8 mouse cellular contexts compared by ENCODE assay signal in genomic region chr15:86185689-86186569, GRCm38 (mm10). TPM values are rescaled to one million over a fixed set of nuclear protein-coding genes. Genes with fewer than 3 reads are reported as not detected.
DNase-seq lines count a peak whose midpoint lies in the region; ATAC-seq and TF ChIP-seq lines count a peak whose summit lies in the region.

Cerk (minus strand) TSS chr15:86186141.

- H3K9me3 ChIP-seq in MEL (replicated peaks; ENCODE audit: insufficient read depth, low read length) = no peaks in the 10 kb centered on the region
- H3K9me3 ChIP-seq in hindbrain, embryonic 10.5 days = no peaks in the 10 kb centered on the region
- H3K9me3 ChIP-seq in lung, postnatal 0 days (ENCODE audit: low read length) = no peaks in the 10 kb centered on the region

- 2% methylated on average over 43 of the region's 43 CpGs for WGBS in cerebellum, adult 2 months
- 2% methylated on average over 43 of the region's 43 CpGs for WGBS in hindbrain, embryonic 10.5 days
- WGBS in lung, postnatal 0 days = 3% methylated on average over 40 of the region's 43 CpGs

- peak; percentile 7 to 14 (median 11); a peak in 4 of 6 replicates for TF ChIP-seq CTCF in MEL (IDR thresholded peaks at IDR 0.05 in 2 of 3, conservative IDR thresholded peaks at IDR 0.05 in 1 of 3; ENCODE audit: control insufficient read depth in 1 of 3, insufficient read depth in 1 of 3, low read depth in 2 of 3, low read length in 3 of 3, poor library complexity in 1 of 3, severe bottlenecking in 1 of 3)
- TF ChIP-seq CTCF in cerebellum, adult 2 months (IDR thresholded peaks at IDR 0.05; ENCODE audit: borderline replicate concordance, insufficient read depth, low read depth, low read length) = peak; percentile 43; the same call in 1 of the 2 replicates
- peak; percentile 72 for TF ChIP-seq CTCF in lung, postnatal 0 days (IDR thresholded peaks at IDR 0.05)

- peak within 1 kb of the TSS; percentile 28; the same call in 1 of the 2 replicates for H3K27ac ChIP-seq in MEL (ENCODE audit: control insufficient read depth, low read depth, low read length)
- peak within 1 kb of the TSS; percentile 100 for H3K27ac ChIP-seq in cerebellum, adult 2 months (ENCODE audit: insufficient read depth, low read length)
- peak within 1 kb of the TSS; percentile 95 for H3K27ac ChIP-seq in hindbrain, embryonic 10.5 days
- peak within 1 kb of the TSS; percentile 93 for H3K27ac ChIP-seq in lung, postnatal 0 days (ENCODE audit: low read length)

- peak within 1 kb of the TSS; percentile 88 for H3K9ac ChIP-seq in MEL (ENCODE audit: control insufficient read depth, low read depth, low read length, poor library complexity, severe bottlenecking)
- peak within 1 kb of the TSS; percentile 92 for H3K9ac ChIP-seq in lung, postnatal 0 days (replicated peaks; ENCODE audit: low read depth)

- peaks cover 0 to 7% of the 10 kb centered on the region in 2 experiments; a peak in 2 of 4 replicates for H3K36me3 ChIP-seq in MEL (ENCODE audit: control insufficient read depth in 1 of 2, insufficient read depth in 2 of 2, low read length in 2 of 2)
- no peaks in the 10 kb centered on the region for H3K36me3 ChIP-seq in hindbrain, embryonic 10.5 days
- no peaks in the 10 kb centered on the region for H3K36me3 ChIP-seq in lung, postnatal 0 days (ENCODE audit: insufficient read depth, low read length)

- H3K27me3 ChIP-seq in MEL (ENCODE audit: control insufficient read depth in 1 of 2, insufficient read depth in 2 of 2, low read length in 2 of 2) = peaks cover 0 to 1% of the 10 kb centered on the region in 2 experiments; a peak in 1 of 4 replicates
- no peaks in the 10 kb centered on the region for H3K27me3 ChIP-seq in cerebellum, adult 2 months (ENCODE audit: control insufficient read depth, insufficient read depth, low read length)
- peaks cover 20% of the 10 kb centered on the region for H3K27me3 ChIP-seq in hindbrain, embryonic 10.5 days (ENCODE audit: insufficient read depth, poor library complexity, severe bottlenecking)
- no peaks in the 10 kb centered on the region for H3K27me3 ChIP-seq in lung, postnatal 0 days (replicated peaks; ENCODE audit: insufficient read depth, low read length)

- TF ChIP-seq RAD21 in MEL (IDR thresholded peaks at IDR 0.05; ENCODE audit: low read depth, low read length) = no peak

- peak; percentile 53 for ATAC-seq in lung, postnatal 0 days

- peak within 1 kb of the TSS; percentile 72 to 74 for H3K4me3 ChIP-seq in MEL (ENCODE audit: control insufficient read depth in 1 of 2, insufficient read depth in 1 of 2, low read depth in 2 of 2, low read length in 2 of 2)
- peak within 1 kb of the TSS; percentile 92 for H3K4me3 ChIP-seq in cerebellum, adult 2 months (replicated peaks; ENCODE audit: insufficient read depth, low read depth, low read length)
- H3K4me3 ChIP-seq in hindbrain, embryonic 10.5 days = peak within 1 kb of the TSS; percentile 87
- H3K4me3 ChIP-seq in lung, postnatal 0 days (ENCODE audit: low read depth, low read length) = peak within 1 kb of the TSS; percentile 87

- H3K4me2 ChIP-seq in lung, postnatal 0 days (replicated peaks; ENCODE audit: low read depth, low read length) = peak within 1 kb of the TSS; percentile 90

- TF ChIP-seq POLR2A in MEL (IDR thresholded peaks at IDR 0.05; ENCODE audit: control insufficient read depth in 1 of 2, insufficient read depth in 1 of 2, low read depth in 1 of 2, low read length in 2 of 2, poor library complexity in 1 of 2) = no peak; a peak in 2 of 4 replicates
- TF ChIP-seq POLR2A in cerebellum, adult 2 months (IDR thresholded peaks at IDR 0.05; ENCODE audit: borderline replicate concordance, insufficient read depth, low read length) = peak; percentile 69; the same call in 1 of the 2 replicates

- peaks cover 7 to 35% of the 10 kb centered on the region in 2 experiments for H3K4me1 ChIP-seq in MEL (ENCODE audit: control insufficient read depth in 1 of 2, insufficient read depth in 2 of 2, low read length in 2 of 2)
- peaks cover 39% of the 10 kb centered on the region for H3K4me1 ChIP-seq in cerebellum, adult 2 months (ENCODE audit: control insufficient read depth, insufficient read depth, low read length)
- H3K4me1 ChIP-seq in hindbrain, embryonic 10.5 days (replicated peaks) = peaks cover 63% of the 10 kb centered on the region
- H3K4me1 ChIP-seq in lung, postnatal 0 days (ENCODE audit: insufficient read depth, low read depth, low read length) = peaks cover 18% of the 10 kb centered on the region

- TF ChIP-seq EP300 in MEL (IDR thresholded peaks at IDR 0.05; ENCODE audit: low read depth in 1 of 2, low read length in 2 of 2) = no peak
- no peak for TF ChIP-seq EP300 in lung, postnatal 0 days (IDR thresholded peaks at IDR 0.05)

- peaks cover 3% of the 10 kb centered on the region; the same call in 1 of the 2 replicates for H3K79me2 ChIP-seq in MEL (ENCODE audit: control insufficient read depth, insufficient read depth, low read length, poor library complexity)

- DNase-seq in MEL (ENCODE audit: low read depth, low spot score) = peak; percentile 68
- DNase-seq in cerebellum, adult 2 months = peak; percentile 90
- DNase-seq in frontal cortex, postnatal 10 days (ENCODE audit: low spot score in 2 of 2) = peak; percentile 63 to 85
- peak; percentile 75 for DNase-seq in hindbrain, embryonic 10.5 days (ENCODE audit: low spot score)
- peak; percentile 81 to 85 for DNase-seq in layer of hippocampus, postnatal 10 days (ENCODE audit: low spot score in 2 of 2)
- peak; percentile 85 for DNase-seq in lung, postnatal 0 days (ENCODE audit: low spot score)
- DNase-seq in ovary, postnatal 36 days (ENCODE audit: low spot score) = peak; percentile 75
- peak; percentile 83 to 87 for DNase-seq in thymus, postnatal 36 days

TF ChIP-seq in MEL, 35 proteins besides CTCF, POLR2A, EP300 and RAD21:
- TF ChIP-seq USF1 (IDR thresholded peaks at IDR 0.05; ENCODE audit: low read depth, low read length) = peak; percentile 75
- TF ChIP-seq GATA1 (IDR thresholded peaks at IDR 0.05; ENCODE audit: low read depth, low read length) = peak; percentile 6; the same call in 1 of the 2 replicates
- TF ChIP-seq UBTF (IDR thresholded peaks at IDR 0.05; ENCODE audit: borderline replicate concordance, insufficient read depth, low read depth, low read length) = peak; percentile 26; the same call in 1 of the 2 replicates
- no peak for TF ChIP-seq JUND (IDR thresholded peaks at IDR 0.05; ENCODE audit: low read depth, low read length)
- TF ChIP-seq MXI1 (IDR thresholded peaks at IDR 0.05; ENCODE audit: low read depth, low read length) = peak; percentile 45; the same call in 1 of the 2 replicates
- TF ChIP-seq RCOR1 (IDR thresholded peaks at IDR 0.05; ENCODE audit: low read depth, low read length) = no peak

RNA-seq across cellular contexts. Expression of gene Cerk, which starts in this region (rescaled TPM):
- total RNA-seq in MEL (2012; rRNA removed) = 3.8 and 4.1 TPM in 2 replicates
- 1 to 10 TPM in 1 of 2 experiments, not detected in 1; 9.5 TPM for polyA plus RNA-seq in MEL (2012; ENCODE audit: insufficient read depth in 1 of 2, insufficient read length in 2 of 2, low read depth in 1 of 2, low replicate concordance in 2 of 2, missing spikeins in 1 of 2)
- 152 and 159 TPM in 2 replicates for polyA plus RNA-seq in cerebellum, adult 2 months (2012; rRNA removed)
- 12.8 and 15.9 TPM in 2 replicates for polyA plus RNA-seq in hindbrain, embryonic 10.5 days (2016; fragmentation: Nextera tagmentation; extraction: Ambion mirVana)
- total RNA-seq in layer of hippocampus, postnatal 10 days (2021) = 10 to 100 TPM; 38.8 to 41.0 TPM
- polyA plus RNA-seq in lung, postnatal 0 days (2015; fragmentation: Nextera tagmentation; extraction: Ambion mirVana) = 16.9 and 20.0 TPM in 2 replicates

Comparison
In these comparisons a context has a peak if more than half of its experiments do, and no peak if none do; other contexts are left out.
1. Peak in every context shown above with its lines: DNase-seq, ATAC-seq, H3K4me3 ChIP-seq and H3K27ac ChIP-seq.
2. H3K27ac ChIP-seq: peak in every context shown above with its lines; median percentile 100 in cerebellum, adult 2 months; 95 in hindbrain, embryonic 10.5 days; 93 in lung, postnatal 0 days; 28 in MEL.
3. CTCF ChIP-seq: peak in every context shown above with its lines; median percentile 72 in lung, postnatal 0 days; 43 in cerebellum, adult 2 months; 11 in MEL.